Mouse (Mus musculus) MEL (cell line): ENCODE results near the gene 1700018B08Rik. TPM values are rescaled to one million over a fixed set of nuclear protein-coding genes. Genes with fewer than 3 reads are reported as not detected.

ENCODE experiments used
- DNase-seq: peaks from one replicate; pipeline ENCODE4 v3.0.0; 2011; ENCODE audit warnings: low read depth, low spot score
- H3K27ac ChIP-seq: 2 replicates; pipeline ENCODE4 v1.5.1; 2012; ENCODE audit warnings: low read depth, mild to moderate bottlenecking, control low read depth, low read length, moderate library complexity; ENCODE audit not compliant: control insufficient read depth
- H3K27me3 ChIP-seq, 2 experiments: fragments of 150-350 bp in 1 of 2; sonication (generic) in 1 of 2; 2 replicates each; pipeline ENCODE4 v1.6.1; 2012; ENCODE audit warnings: low read length in 2 of 2, mild to moderate bottlenecking in 2 of 2, improper control_type of control experiment in 1 of 2, moderate library complexity in 1 of 2; ENCODE audit not compliant: insufficient read depth in 2 of 2, control insufficient read depth in 1 of 2
- H3K36me3 ChIP-seq, 2 experiments: 2 replicates each; pipeline ENCODE4 v1.6.1; 2012 to 2014; ENCODE audit warnings: low read length in 2 of 2, improper control_type of control experiment in 1 of 2, inconsistent platforms in 1 of 2, mild to moderate bottlenecking in 1 of 2; ENCODE audit not compliant: insufficient read depth in 2 of 2, control insufficient read depth in 1 of 2
- H3K4me1 ChIP-seq, 2 experiments: fragments of 150-350 bp in 1 of 2; sonication (generic) in 1 of 2; 2 replicates each; pipeline ENCODE4 v1.6.1; 2012; ENCODE audit warnings: low read length in 2 of 2, improper control_type of control experiment in 1 of 2, mild to moderate bottlenecking in 1 of 2; ENCODE audit not compliant: insufficient read depth in 2 of 2, control insufficient read depth in 1 of 2
- H3K4me3 ChIP-seq, 2 experiments: fragments of 150-350 bp in 1 of 2; sonication (generic) in 1 of 2; 2 replicates each; pipeline ENCODE4 v1.5.1; 2012; ENCODE audit warnings: low read depth in 2 of 2, low read length in 2 of 2, mild to moderate bottlenecking in 2 of 2, moderate library complexity in 2 of 2, control low read depth in 1 of 2, improper control_type of control experiment in 1 of 2; ENCODE audit not compliant: control insufficient read depth in 1 of 2, insufficient read depth in 1 of 2
- H3K79me2 ChIP-seq: 2 replicates; pipeline ENCODE4 v1.6.1; 2012; ENCODE audit warnings: mild to moderate bottlenecking, low read length, moderate library complexity; ENCODE audit not compliant: control insufficient read depth, poor library complexity, insufficient read depth
- H3K9ac ChIP-seq: 2 replicates; pipeline ENCODE4 v1.6.1; 2012; ENCODE audit warnings: low read depth, mild to moderate bottlenecking, control low read depth, low read length, moderate library complexity; ENCODE audit not compliant: control insufficient read depth, poor library complexity, severe bottlenecking
- H3K9me3 ChIP-seq: fragments of 150-350 bp; sonication (generic); replicated peaks from 2 replicates; pipeline ENCODE4 v1.6.1; 2012; ENCODE audit warnings: mild to moderate bottlenecking, low read length, improper control_type of control experiment, moderate library complexity; ENCODE audit not compliant: insufficient read depth
- BHLHE40 ChIP-seq: IDR thresholded peaks from 2 replicates; pipeline ENCODE4 v1.6.1; 2012; ENCODE audit warnings: low read depth, mild to moderate bottlenecking, inconsistent platforms, low read length, improper control_type of control experiment, borderline replicate concordance
- CHD2 ChIP-seq: IDR thresholded peaks from 2 replicates; pipeline ENCODE4 v1.6.1; 2011; ENCODE audit warnings: low read length, improper control_type of control experiment
- ELF1 ChIP-seq: IDR thresholded peaks from 2 replicates; pipeline ENCODE4 v1.6.1; 2014; ENCODE audit warnings: low read depth, mild to moderate bottlenecking, inconsistent platforms, low read length, improper control_type of control experiment, moderate library complexity
- EP300 ChIP-seq, 2 experiments: IDR thresholded peaks; 2 replicates each; pipeline ENCODE4 v1.6.1; 2011; ENCODE audit warnings: improper control_type of control experiment in 2 of 2, low read length in 2 of 2, low read depth in 1 of 2, mild to moderate bottlenecking in 1 of 2
- ETS1 ChIP-seq: IDR thresholded peaks from 2 replicates; pipeline ENCODE4 v1.6.1; 2012; ENCODE audit warnings: low read depth, mild to moderate bottlenecking, inconsistent platforms, low read length, improper control_type of control experiment, moderate library complexity
- JUND ChIP-seq: IDR thresholded peaks from 2 replicates; pipeline ENCODE4 v1.6.1; 2011; ENCODE audit warnings: low read depth, mild to moderate bottlenecking, improper control_type of control experiment, low read length
- KAT2A ChIP-seq: conservative IDR thresholded peaks from 2 replicates; pipeline ENCODE4 v1.6.1; 2012; ENCODE audit warnings: low read depth, low read length, improper control_type of control experiment, inconsistent platforms
- MAFK ChIP-seq: IDR thresholded peaks from 2 replicates; pipeline ENCODE4 v1.6.1; 2011; ENCODE audit warnings: low read depth, mild to moderate bottlenecking, low read length, improper control_type of control experiment, borderline replicate concordance
- MAZ ChIP-seq: IDR thresholded peaks from 2 replicates; pipeline ENCODE4 v1.6.1; 2012; ENCODE audit warnings: low read depth, mild to moderate bottlenecking, inconsistent platforms, low read length, improper control_type of control experiment
- MYB ChIP-seq: IDR thresholded peaks from 2 replicates; pipeline ENCODE4 v1.6.1; 2011; ENCODE audit warnings: mild to moderate bottlenecking, low read depth, low read length, improper control_type of control experiment
- NRF1 ChIP-seq: IDR thresholded peaks from 2 replicates; pipeline ENCODE4 v1.6.1; 2014; ENCODE audit warnings: low read depth, mild to moderate bottlenecking, inconsistent platforms, low read length, improper control_type of control experiment, moderate library complexity; ENCODE audit not compliant: poor library complexity, insufficient read depth, severe bottlenecking
- POLR2AphosphoS2 ChIP-seq: IDR thresholded peaks from 2 replicates; pipeline ENCODE4 v1.6.1; 2011; ENCODE audit warnings: low read length, improper control_type of control experiment
- POLR2AphosphoS5 ChIP-seq: IDR thresholded peaks from 2 replicates; pipeline ENCODE4 v1.6.1; 2012; ENCODE audit warnings: low read depth, borderline replicate concordance, mild to moderate bottlenecking, inconsistent platforms, low read length, moderate library complexity, mixed read lengths
- RCOR1 ChIP-seq: IDR thresholded peaks from 2 replicates; pipeline ENCODE4 v1.6.1; 2012; ENCODE audit warnings: low read depth, mild to moderate bottlenecking, inconsistent platforms, low read length, improper control_type of control experiment
- SIN3A ChIP-seq: IDR thresholded peaks from 2 replicates; pipeline ENCODE4 v1.6.1; 2012; ENCODE audit warnings: low read length, improper control_type of control experiment, inconsistent platforms
- SMC3 ChIP-seq: IDR thresholded peaks from 2 replicates; pipeline ENCODE4 v1.6.1; 2011; ENCODE audit warnings: low read depth, low read length, improper control_type of control experiment
- TAL1 ChIP-seq: IDR thresholded peaks from 2 replicates; pipeline ENCODE4 v1.6.1; 2012; ENCODE audit warnings: mild to moderate bottlenecking, inconsistent platforms, low read length, moderate library complexity, mixed read lengths
- TBP ChIP-seq: IDR thresholded peaks from 2 replicates; pipeline ENCODE4 v1.8.0; 2011; ENCODE audit warnings: low read depth, low read length, improper control_type of control experiment
- TCF12 ChIP-seq: IDR thresholded peaks from 2 replicates; pipeline ENCODE4 v1.6.1; 2014; ENCODE audit warnings: low read depth, mild to moderate bottlenecking, inconsistent platforms, low read length, improper control_type of control experiment, moderate library complexity
- ZKSCAN1 ChIP-seq: IDR thresholded peaks from 2 replicates; pipeline ENCODE4 v1.6.1; 2012; ENCODE audit warnings: low read depth, mild to moderate bottlenecking, inconsistent platforms, low read length, improper control_type of control experiment, moderate library complexity
- ZMIZ1 ChIP-seq: IDR thresholded peaks from 2 replicates; pipeline ENCODE4 v1.6.1; 2012; ENCODE audit warnings: low read depth, mild to moderate bottlenecking, inconsistent platforms, low read length, improper control_type of control experiment, moderate library complexity
- ZNF384 ChIP-seq: IDR thresholded peaks from 2 replicates; pipeline ENCODE4 v1.6.1; 2012; ENCODE audit warnings: low read depth, mild to moderate bottlenecking, inconsistent platforms, low read length, improper control_type of control experiment
- polyA plus RNA-seq, 2 experiments: library from polyadenylated mRNA; stranded (reverse) in 1 of 2; unstranded in 1 of 2; fragments of >175 nt in 1 of 2; fragments of >200 nt in 1 of 2; gene quantifications; 2 replicates each; pipeline versions ENCODE4 v1.2.1 to v1.2.4; 2012; ENCODE audit warnings: low replicate concordance in 2 of 2, low read depth in 1 of 2; ENCODE audit not compliant: insufficient read length in 2 of 2, insufficient read depth in 1 of 2, missing spikeins in 1 of 2
- total RNA-seq: library from RNA; depleted of rRNA; stranded (reverse); fragments of 300-350 nt; gene quantifications from 2 replicates; pipeline ENCODE4 v1.2.3, GENCODE M21; 2012

Gene 1700018B08Rik
- total and polyA plus RNA-seq, 3 experiments, result not detected

- H3K79me2 ChIP-seq, result no peaks in the 10 kb centered on the region
- H3K4me3 ChIP-seq, result no peak overlapping the region
- H3K27me3 ChIP-seq, result no peaks in the 10 kb centered on the region
- no peak for TF ChIP-seq CHD2
- no peak for TF ChIP-seq EP300 (IDR thresholded peaks at IDR 0.05; ENCODE audit: low read depth in 1 of 2, low read length in 2 of 2)
- no peak for TF ChIP-seq RCOR1
- TF ChIP-seq POLR2AphosphoS2, result no peak
- no peak for TF ChIP-seq MAZ
- TF ChIP-seq KAT2A, result no peak
- no peak for TF ChIP-seq ZKSCAN1
- TF ChIP-seq ZMIZ1, result no peak
- TF ChIP-seq ZNF384, result no peak
- no peak for TF ChIP-seq NRF1
- TF ChIP-seq SIN3A, result no peak
- no peak for TF ChIP-seq SMC3
- no peak for TF ChIP-seq BHLHE40
- TF ChIP-seq TCF12, result no peak
- TF ChIP-seq POLR2AphosphoS5, result no peak
- TF ChIP-seq MAFK, result no peak
- no peak for TF ChIP-seq JUND
- no peak for TF ChIP-seq MYB
- TF ChIP-seq TBP, result no peak
- H3K9ac ChIP-seq, result no peak overlapping the region
- no peak for DNase-seq
- H3K27ac ChIP-seq, result no peak overlapping the region
- no peaks in the 10 kb centered on the region for H3K4me1 ChIP-seq
- no peaks in the 10 kb centered on the region for H3K36me3 ChIP-seq
- no peaks in the 10 kb centered on the region for H3K9me3 ChIP-seq
Observed at GRCm38 (mm10) chr8:121542901-121543300, 1.2 kb downstream of the 1700018B08Rik start.

GRCm38 (mm10) chr8:121541862-121542261 is 2.3 kb downstream of the 1700018B08Rik start:
- no peak for DNase-seq
- Histone ChIP-seq H3K27ac (no peak overlapping the region), H3K27me3 (no peaks in the 10 kb centered on the region)
- TF ChIP-seq ETS1, result no peak
- TF ChIP-seq SIN3A, result no peak
- TF ChIP-seq ELF1, result no peak
- no peak for TF ChIP-seq SMC3
- TF ChIP-seq TAL1, result no peak
- no peak for TF ChIP-seq ZNF384
- no peak for TF ChIP-seq RCOR1
- TF ChIP-seq NRF1, result no peak
- TF ChIP-seq, all 39 proteins: peak for 0
- Histone ChIP-seq H3K79me2 (no peaks in the 10 kb centered on the region), H3K4me1 (no peaks in the 10 kb centered on the region), H3K9ac (no peak overlapping the region), H3K36me3 (no peaks in the 10 kb centered on the region), H3K4me3 (no peak overlapping the region), H3K9me3 (no peaks in the 10 kb centered on the region)
